Mouse (Mus musculus) fat pad, adult 2 months (tissue): ENCODE results near the gene Gsc.
"Not testable (repeated sequence)": the region's sequence is repeated elsewhere in the genome, so short reads cannot be mapped to it uniquely, and the experiment has no call there.

Experiments used
- DNase-seq: peaks from one replicate; pipeline ENCODE4 v3.0.0-alpha.2; 2011; ENCODE audit warnings: low read depth, low spot score; ENCODE audit errors: extremely low read depth

Gene Gsc

DNA sequence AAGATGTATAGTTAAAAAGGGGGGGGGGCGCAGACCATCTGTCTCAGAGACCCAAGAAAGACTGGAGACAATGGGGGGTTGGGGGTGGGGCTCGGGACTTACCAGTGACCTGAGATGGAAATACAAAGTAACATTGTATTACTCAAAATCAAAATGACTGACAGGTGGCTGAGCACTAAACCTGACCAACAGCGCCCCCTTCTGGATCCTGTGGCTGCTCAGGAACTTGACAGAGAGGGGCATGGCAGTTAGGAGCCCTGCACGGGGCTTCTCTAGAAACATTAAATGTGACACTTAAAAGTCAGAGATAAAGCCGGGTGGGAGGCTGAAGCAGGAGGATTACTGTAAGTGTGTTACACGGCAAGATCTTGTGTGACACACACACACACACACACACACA lies 13.8 kb downstream of the Gsc start:
- DNase-seq = no peak

DNA sequence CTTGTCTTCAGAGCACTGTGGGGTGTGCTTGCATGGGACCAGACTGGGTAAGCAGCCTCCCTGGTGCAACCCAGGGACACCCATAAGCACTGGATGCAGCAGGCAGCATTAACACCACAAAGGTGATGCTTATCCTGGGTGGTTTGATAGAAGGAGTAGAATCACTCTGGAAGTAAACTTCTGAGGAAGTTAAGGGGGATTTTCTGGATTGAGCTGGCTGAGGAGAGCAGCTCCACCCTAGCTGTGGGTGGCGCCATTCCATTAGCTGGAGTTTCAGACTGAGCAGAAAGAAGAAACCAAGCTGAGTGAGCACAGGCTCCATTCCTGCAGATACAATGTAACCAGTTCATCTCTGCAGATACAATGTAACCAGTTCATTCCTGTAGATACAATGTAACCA lies 20.1 kb downstream of the Gsc start:
- DNase-seq = no peak

GRCm38 (mm10) chr12:104450257-104450656 lies 22.9 kb downstream of the Gsc start:
- DNase-seq = no peak

- DNase-seq = no peak
Observed at GRCm38 (mm10) chr12:104448099-104448498, 25.0 kb downstream of the Gsc start.

- not testable (repeated sequence) for DNase-seq
Observed at GRCm38 (mm10) chr12:104447056-104447455, 26.1 kb downstream of the Gsc start.

- DNase-seq = no peak
Observed at GRCm38 (mm10) chr12:104443716-104444115, 29.4 kb downstream of the Gsc start.

GRCm38 (mm10) chr12:104440087-104440760 lies 32.9 kb downstream of the Gsc start:
- DNase-seq = no peak

DNA sequence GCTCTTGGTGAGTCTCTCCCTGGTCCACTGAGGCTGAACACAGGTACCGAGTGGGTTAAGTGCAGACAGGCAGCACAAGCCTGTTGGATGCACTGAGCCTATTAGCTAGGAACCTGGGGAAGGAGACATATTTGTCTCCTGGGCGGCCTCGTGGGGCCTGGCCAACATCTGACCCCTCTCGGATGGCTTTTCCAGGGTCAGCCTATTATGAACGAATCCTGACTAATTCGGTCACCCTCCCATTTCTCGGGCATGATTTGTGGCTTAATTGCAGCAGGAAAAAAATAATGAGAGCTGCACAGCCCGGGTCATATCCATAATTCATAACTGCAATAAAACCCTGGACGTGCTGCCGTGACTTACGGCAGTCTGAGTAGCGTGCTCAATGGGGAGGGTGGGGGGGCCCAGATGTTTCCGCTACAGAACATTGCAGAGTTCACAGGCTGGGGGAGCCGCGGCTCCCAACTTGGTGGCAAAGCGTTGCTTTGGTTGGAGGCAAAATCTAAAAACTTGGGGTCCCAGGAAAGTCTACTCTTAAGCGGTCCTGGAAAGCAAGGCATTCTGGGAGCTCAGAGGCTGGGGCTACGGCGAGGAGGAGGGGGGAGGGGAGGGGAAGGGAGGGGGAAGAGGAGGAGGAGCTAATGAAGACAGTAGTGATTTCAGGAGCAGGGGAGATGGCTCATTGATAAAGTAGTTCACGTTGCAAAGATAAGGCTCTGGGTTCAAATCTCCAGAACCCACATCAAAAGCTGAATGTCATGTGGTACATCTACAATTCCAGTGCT lies 39.0 kb downstream of the Gsc start:
- no peak for DNase-seq

GRCm38 (mm10) chr12:104433214-104433613 lies 39.9 kb downstream of the Gsc start:
- DNase-seq = no peak

DNA sequence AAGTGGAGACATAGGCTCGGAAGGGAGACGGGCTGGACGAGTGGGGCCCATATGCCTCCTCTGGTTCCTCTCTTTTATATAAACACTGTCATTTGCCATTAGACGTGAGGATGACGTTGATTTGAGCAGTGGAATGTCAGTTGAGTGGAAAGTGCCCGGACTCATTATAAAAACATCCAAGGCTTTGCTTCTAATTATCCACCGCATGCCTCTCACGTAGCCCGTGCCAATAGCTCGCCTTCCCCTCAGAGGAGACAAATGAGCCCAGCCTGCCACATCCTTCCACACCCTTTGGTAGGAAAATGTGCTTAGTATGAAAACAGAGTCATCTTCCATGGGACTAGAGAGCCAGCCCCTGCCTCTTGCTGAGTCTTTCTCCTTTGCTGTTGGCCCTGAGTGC lies 41.8 kb downstream of the Gsc start:
- no peak for DNase-seq

- DNase-seq = no peak
Observed at GRCm38 (mm10) chr12:104426915-104427314, 46.2 kb downstream of the Gsc start.

DNA sequence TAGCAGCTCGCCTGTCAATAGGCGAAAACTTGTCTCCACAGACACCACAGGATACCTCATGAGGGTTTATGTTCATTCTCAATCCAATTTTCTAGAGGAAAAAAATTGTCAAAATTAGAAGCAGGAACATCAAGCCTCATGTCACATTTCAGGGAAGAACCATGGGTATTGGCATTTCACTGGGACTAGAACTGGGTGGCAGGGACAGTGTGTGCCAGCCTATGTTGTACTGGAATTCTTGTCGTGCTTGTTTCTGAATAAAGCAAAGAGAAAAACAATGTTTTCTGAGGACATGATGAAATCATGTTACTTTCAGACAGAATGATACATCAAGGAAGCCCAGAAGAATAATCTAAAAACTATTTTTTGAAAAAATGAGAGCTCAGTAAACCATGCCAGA lies 47.5 kb downstream of the Gsc start:
- no peak for DNase-seq

- no peak for DNase-seq
Observed at GRCm38 (mm10) chr12:104422615-104423392, 50.3 kb downstream of the Gsc start.
